Mouse (Mus musculus): ENCODE data around the gene Stxbp5l. TPM values are rescaled to one million over a fixed set of nuclear protein-coding genes. Genes with fewer than 3 reads are reported as not detected.
"Not testable (repeated sequence)": the region's sequence is repeated elsewhere in the genome, so short reads cannot be mapped to it uniquely, and the experiment has no call there.

Stxbp5l gene
- polyA plus RNA-seq, 1 experiment from 2014 or later, result 0.04 TPM

DNA sequence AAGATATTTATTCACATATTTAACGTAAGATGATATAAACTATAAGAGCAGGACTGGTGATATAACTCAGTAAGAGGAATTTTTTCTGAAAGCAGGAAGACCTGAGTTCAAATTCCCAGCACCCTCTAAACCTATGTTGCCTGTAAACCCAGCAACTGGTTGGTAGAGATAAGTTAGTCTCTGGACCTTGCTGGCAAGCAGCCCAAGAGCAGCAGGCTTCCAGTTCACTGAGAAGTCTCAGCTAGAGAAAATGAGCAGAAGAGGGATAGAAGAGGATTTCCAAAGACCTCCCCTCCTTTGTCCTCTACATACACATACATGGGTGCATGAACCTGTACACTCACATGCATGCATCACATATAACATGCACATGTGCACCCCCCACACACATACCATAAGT, 165.6 kb downstream of the Stxbp5l start:
- no peak overlapping the region for H3K4me2 ChIP-seq (replicated peaks; ENCODE audit: low read depth, low read length)
- DNase-seq (ENCODE audit: low spot score) (no peak), ATAC-seq (no peak)
- H3K9me3 ChIP-seq (ENCODE audit: low read length), result no peaks in the 10 kb centered on the region
- WGBS, result 87% methylated on average over 1 of the region's 1 CpGs
- no peak for TF ChIP-seq EP300 (IDR thresholded peaks at IDR 0.05)
- H3K4me3 ChIP-seq (ENCODE audit: low read depth, low read length), result no peak overlapping the region
- no peak overlapping the region for H3K9ac ChIP-seq (replicated peaks; ENCODE audit: low read depth)
- no peak overlapping the region for H3K27ac ChIP-seq (ENCODE audit: low read length)
- no peaks in the 10 kb centered on the region for H3K36me3 ChIP-seq (ENCODE audit: insufficient read depth, low read length)
- no peaks in the 10 kb centered on the region for H3K4me1 ChIP-seq (ENCODE audit: insufficient read depth, low read depth, low read length)
- no peaks in the 10 kb centered on the region for H3K27me3 ChIP-seq (replicated peaks; ENCODE audit: insufficient read depth, low read length)

DNA sequence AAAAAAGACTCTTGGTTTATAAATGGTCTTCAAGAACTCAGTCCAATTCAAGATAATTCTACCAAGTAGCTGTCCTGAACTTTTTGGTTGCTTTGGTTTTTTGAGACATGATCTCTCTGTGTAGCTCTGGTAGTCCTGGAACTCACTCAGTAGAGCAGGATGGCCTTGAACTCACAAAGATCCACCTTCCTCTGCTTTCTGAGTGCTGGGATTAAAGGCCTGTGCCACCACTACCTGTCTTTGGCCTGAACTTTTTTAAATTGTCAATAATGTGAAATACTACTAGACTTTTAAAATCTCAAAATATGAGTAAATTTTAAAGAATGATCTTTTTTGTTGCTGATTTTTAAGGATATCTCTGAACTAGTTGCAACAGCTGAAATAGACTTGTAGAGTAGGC, 176.0 kb downstream of the Stxbp5l start:
- no peak overlapping the region for H3K27ac ChIP-seq (ENCODE audit: low read length)
- no peaks in the 10 kb centered on the region for H3K4me1 ChIP-seq (ENCODE audit: insufficient read depth, low read depth, low read length)
- H3K4me2 ChIP-seq (replicated peaks; ENCODE audit: low read depth, low read length), result no peak overlapping the region
- DNase-seq (ENCODE audit: low spot score) (no peak), ATAC-seq (no peak)
- H3K36me3 ChIP-seq (ENCODE audit: insufficient read depth, low read length), result no peaks in the 10 kb centered on the region
- no peak overlapping the region for H3K4me3 ChIP-seq (ENCODE audit: low read depth, low read length)
- H3K27me3 ChIP-seq (replicated peaks; ENCODE audit: insufficient read depth, low read length), result no peaks in the 10 kb centered on the region
- H3K9ac ChIP-seq (replicated peaks; ENCODE audit: low read depth), result no peak overlapping the region
- H3K9me3 ChIP-seq (ENCODE audit: low read length), result no peaks in the 10 kb centered on the region
- TF ChIP-seq CTCF (IDR thresholded peaks at IDR 0.05) (no peak), EP300 (IDR thresholded peaks at IDR 0.05) (no peak)

DNA sequence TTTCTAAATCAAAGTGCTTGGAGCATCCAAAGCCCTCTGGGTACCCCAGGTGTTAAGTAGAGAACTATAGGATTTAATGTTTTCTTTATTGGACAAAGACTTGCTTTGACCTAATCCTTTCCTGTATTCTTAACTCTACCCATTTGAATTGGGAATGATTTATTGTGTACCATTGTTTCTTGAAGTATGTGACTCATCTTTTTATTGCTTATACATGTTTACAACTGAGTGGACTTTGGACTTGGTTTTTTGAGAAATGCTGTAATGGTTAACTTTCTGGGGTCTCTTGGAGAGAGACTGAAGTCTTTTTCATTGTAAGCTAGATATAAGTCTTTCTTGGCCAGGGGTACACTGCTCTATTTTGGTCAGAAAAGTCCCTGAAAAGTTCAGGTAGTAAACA, 190.6 kb downstream of the Stxbp5l start:
- Histone ChIP-seq H3K27me3 (replicated peaks; ENCODE audit: insufficient read depth, low read length) (no peaks in the 10 kb centered on the region), H3K4me1 (ENCODE audit: insufficient read depth, low read depth, low read length) (no peaks in the 10 kb centered on the region), H3K27ac (ENCODE audit: low read length) (no peak overlapping the region), H3K4me3 (ENCODE audit: low read depth, low read length) (no peak overlapping the region), H3K36me3 (ENCODE audit: insufficient read depth, low read length) (no peaks in the 10 kb centered on the region), H3K4me2 (replicated peaks; ENCODE audit: low read depth, low read length) (no peak overlapping the region), H3K9ac (replicated peaks; ENCODE audit: low read depth) (no peak overlapping the region), H3K9me3 (ENCODE audit: low read length) (no peaks in the 10 kb centered on the region)
- TF ChIP-seq CTCF (IDR thresholded peaks at IDR 0.05), result no peak
- no peak for TF ChIP-seq EP300 (IDR thresholded peaks at IDR 0.05)
- DNase-seq (ENCODE audit: low spot score), result no peak
- ATAC-seq, result no peak

DNA sequence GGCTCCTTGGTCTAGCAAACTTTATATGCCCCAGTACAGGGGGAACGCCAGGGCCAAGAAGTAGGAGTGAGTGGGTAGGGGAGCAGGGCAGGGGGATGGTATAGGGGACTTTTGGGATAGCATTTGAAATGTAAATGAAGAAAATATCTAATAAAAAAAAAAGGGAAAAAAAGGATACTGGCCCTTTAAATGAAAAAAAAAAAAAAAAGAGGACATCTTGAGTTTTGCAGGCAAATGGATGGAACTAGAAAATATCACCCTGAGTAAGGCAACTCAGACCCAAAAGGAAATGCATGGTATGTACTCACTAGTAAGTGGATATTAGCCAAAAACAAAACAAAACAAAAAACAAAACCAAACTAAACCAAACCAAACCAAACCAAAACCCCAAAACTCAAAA, 259.6 kb downstream of the Stxbp5l start:
- not testable (repeated sequence) for H3K27me3 ChIP-seq (replicated peaks; ENCODE audit: insufficient read depth, low read length); H3K9ac ChIP-seq (replicated peaks; ENCODE audit: low read depth); H3K4me3 ChIP-seq (ENCODE audit: low read depth, low read length); ATAC-seq; H3K4me2 ChIP-seq (replicated peaks; ENCODE audit: low read depth, low read length); H3K36me3 ChIP-seq (ENCODE audit: insufficient read depth, low read length); H3K27ac ChIP-seq (ENCODE audit: low read length); H3K4me1 ChIP-seq (ENCODE audit: insufficient read depth, low read depth, low read length); DNase-seq (ENCODE audit: low spot score); H3K9me3 ChIP-seq (ENCODE audit: low read length)
- 69% methylated on average over 1 of the region's 1 CpGs for WGBS

DNA sequence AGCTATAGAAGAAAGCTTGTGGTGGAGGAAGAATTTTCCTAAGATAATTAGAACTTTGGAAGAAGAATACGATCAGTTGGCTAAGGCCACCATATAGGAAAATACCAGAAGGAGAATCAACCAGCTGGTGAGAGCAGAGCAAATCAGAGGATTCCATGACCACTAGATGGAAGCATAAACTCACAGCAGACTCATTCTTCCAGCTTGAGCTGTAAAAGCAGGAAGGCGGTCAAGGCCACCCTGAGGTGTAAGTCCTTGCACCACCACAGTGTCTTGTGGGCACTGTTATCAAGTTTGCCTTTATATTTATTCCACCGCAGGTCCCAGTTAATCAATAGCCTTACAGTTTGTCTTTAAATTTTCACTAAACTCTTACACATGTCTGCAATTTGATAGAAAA, 275.5 kb downstream of the Stxbp5l start:
- H3K36me3 ChIP-seq (ENCODE audit: insufficient read depth, low read length), result no peaks in the 10 kb centered on the region
- no peaks in the 10 kb centered on the region for H3K4me1 ChIP-seq (ENCODE audit: insufficient read depth, low read depth, low read length)
- no peaks in the 10 kb centered on the region for H3K27me3 ChIP-seq (replicated peaks; ENCODE audit: insufficient read depth, low read length)
- DNase-seq (ENCODE audit: low spot score) (peak; percentile 76), ATAC-seq (peak; percentile 62)
- TF ChIP-seq CTCF (IDR thresholded peaks at IDR 0.05) (peak; percentile 80), EP300 (IDR thresholded peaks at IDR 0.05) (no peak)
- H3K9ac ChIP-seq (replicated peaks; ENCODE audit: low read depth), result no peak overlapping the region
- no peak overlapping the region for H3K4me3 ChIP-seq (ENCODE audit: low read depth, low read length)
- 26% methylated on average over 3 of the region's 3 CpGs for WGBS
- H3K4me2 ChIP-seq (replicated peaks; ENCODE audit: low read depth, low read length), result no peak overlapping the region
- H3K27ac ChIP-seq (ENCODE audit: low read length), result no peak overlapping the region
- H3K9me3 ChIP-seq (ENCODE audit: low read length), result no peaks in the 10 kb centered on the region

DNA sequence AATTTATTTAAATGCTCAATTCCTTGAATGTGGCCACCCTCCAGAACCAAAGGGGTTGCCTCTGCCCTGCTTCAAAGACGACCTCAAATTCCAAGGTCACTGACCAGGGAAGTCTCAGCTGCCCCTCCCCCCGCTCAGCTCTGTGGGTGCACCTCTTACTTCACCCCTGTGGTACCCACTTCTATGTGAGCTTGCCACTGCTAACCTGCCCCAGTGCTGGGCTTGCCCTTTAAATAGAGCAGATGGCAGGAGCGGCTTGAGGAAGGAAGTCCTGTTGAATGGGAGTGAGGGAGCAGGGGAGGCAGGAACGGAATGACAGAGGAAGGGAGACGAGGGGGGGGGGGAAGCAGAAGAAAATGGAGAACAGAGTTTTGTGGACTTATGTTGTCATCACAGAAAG, 276.0 kb downstream of the Stxbp5l start:
- WGBS, result 22% methylated on average over 5 of the region's 5 CpGs
- ATAC-seq (no peak), DNase-seq (ENCODE audit: low spot score) (no peak)
- Histone ChIP-seq H3K9ac (replicated peaks; ENCODE audit: low read depth) (no peak overlapping the region), H3K4me1 (ENCODE audit: insufficient read depth, low read depth, low read length) (no peaks in the 10 kb centered on the region), H3K27ac (ENCODE audit: low read length) (no peak overlapping the region), H3K9me3 (ENCODE audit: low read length) (no peaks in the 10 kb centered on the region), H3K4me3 (ENCODE audit: low read depth, low read length) (no peak overlapping the region), H3K36me3 (ENCODE audit: insufficient read depth, low read length) (no peaks in the 10 kb centered on the region), H3K27me3 (replicated peaks; ENCODE audit: insufficient read depth, low read length) (no peaks in the 10 kb centered on the region), H3K4me2 (replicated peaks; ENCODE audit: low read depth, low read length) (no peak overlapping the region)
- TF ChIP-seq CTCF (IDR thresholded peaks at IDR 0.05), result no peak
- TF ChIP-seq EP300 (IDR thresholded peaks at IDR 0.05), result no peak

DNA sequence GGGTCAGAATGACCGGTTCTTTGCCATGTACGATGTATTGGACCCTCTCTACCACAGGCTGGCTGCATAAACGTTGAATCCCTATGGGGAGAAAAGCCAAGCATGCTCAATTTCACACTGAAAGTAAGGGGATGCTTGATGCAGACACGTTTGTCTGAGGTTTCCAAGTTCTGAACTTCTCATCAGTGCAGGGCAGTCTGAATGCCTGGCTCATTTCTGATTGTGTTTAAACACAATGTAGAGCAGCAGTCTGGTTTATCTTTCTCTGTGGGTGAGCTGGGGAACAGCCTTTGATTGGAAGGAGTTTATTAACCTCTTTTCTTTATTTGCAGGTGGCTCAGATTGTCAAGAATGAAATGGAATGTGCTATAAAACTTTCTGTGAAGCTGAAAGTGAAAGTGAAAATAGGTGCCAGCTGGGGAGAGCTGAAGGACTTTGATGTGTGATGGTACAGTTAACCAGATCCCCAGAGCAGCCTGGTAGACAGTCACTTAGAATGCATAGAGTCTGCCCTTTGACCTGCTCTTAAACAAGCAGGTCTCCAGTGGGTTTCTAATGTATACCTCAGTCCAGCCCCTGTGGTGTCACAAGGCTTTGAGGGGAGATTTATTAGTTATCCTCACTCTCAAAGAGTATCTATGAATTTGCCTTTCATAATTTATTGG, 290.5 kb downstream of the Stxbp5l start:
- WGBS, result 90% methylated on average over 4 of the region's 4 CpGs
- Histone ChIP-seq H3K27ac (ENCODE audit: low read length) (no peak overlapping the region), H3K9ac (replicated peaks; ENCODE audit: low read depth) (no peak overlapping the region), H3K4me2 (replicated peaks; ENCODE audit: low read depth, low read length) (no peak overlapping the region), H3K27me3 (replicated peaks; ENCODE audit: insufficient read depth, low read length) (no peaks in the 10 kb centered on the region), H3K36me3 (ENCODE audit: insufficient read depth, low read length) (no peaks in the 10 kb centered on the region), H3K4me3 (ENCODE audit: low read depth, low read length) (no peak overlapping the region), H3K9me3 (ENCODE audit: low read length) (no peaks in the 10 kb centered on the region), H3K4me1 (ENCODE audit: insufficient read depth, low read depth, low read length) (no peaks in the 10 kb centered on the region)
- ATAC-seq (no peak), DNase-seq (ENCODE audit: low spot score) (no peak)
- TF ChIP-seq EP300 (IDR thresholded peaks at IDR 0.05) (no peak), CTCF (IDR thresholded peaks at IDR 0.05) (no peak)
